Mouse (Mus musculus) lung, adult 2 months (tissue): ENCODE measurements around the gene Gmpr. TPM values are rescaled to one million over a fixed set of nuclear protein-coding genes. Genes with fewer than 3 reads are reported as not detected.

Experiments
- DNase-seq: peaks from one replicate; pipeline ENCODE4 v3.0.0; 2022
- H3K4me1 ChIP-seq: fragments of 200-500 bp; 2 replicates; pipeline ENCODE4 v1.6.1; 2011; ENCODE audit warnings: low read length; ENCODE audit not compliant: control insufficient read depth, insufficient read depth
- H3K4me3 ChIP-seq: fragments of 200-500 bp; replicated peaks from 2 replicates; pipeline ENCODE3; 2011; ENCODE audit warnings: low read depth, mild to moderate bottlenecking, control low read depth, low read length; ENCODE audit errors: extremely low read depth
- CTCF ChIP-seq: fragments of 200-500 bp; IDR thresholded peaks from 2 replicates; pipeline ENCODE4 v1.5.1; 2011; ENCODE audit warnings: mild to moderate bottlenecking, low read length, control low read depth; ENCODE audit not compliant: insufficient read depth
- POLR2A ChIP-seq: fragments of 200-500 bp; IDR thresholded peaks from 2 replicates; pipeline ENCODE4 v1.6.1; 2011; ENCODE audit warnings: low read depth, mild to moderate bottlenecking, control low read depth, low read length, borderline replicate concordance; ENCODE audit errors: extremely low read depth
- WGBS: fragments of 180-500 bp; shearing (Covaris S2); methylation state at CpG from one replicate; pipeline ENCODE4 v1.1.7; 2018; 5-methylcytosine and 5-hydroxymethylcytosine counted together
- polyA plus RNA-seq: library from polyadenylated mRNA; depleted of rRNA; stranded (reverse); fragments of >200 nt; gene quantifications from 2 replicates; pipeline ENCODE4 v1.2.3, GENCODE M21; 2012; rRNA removed

Gmpr gene
- polyA plus RNA-seq, 1 experiment = 30.8 TPM

DNA sequence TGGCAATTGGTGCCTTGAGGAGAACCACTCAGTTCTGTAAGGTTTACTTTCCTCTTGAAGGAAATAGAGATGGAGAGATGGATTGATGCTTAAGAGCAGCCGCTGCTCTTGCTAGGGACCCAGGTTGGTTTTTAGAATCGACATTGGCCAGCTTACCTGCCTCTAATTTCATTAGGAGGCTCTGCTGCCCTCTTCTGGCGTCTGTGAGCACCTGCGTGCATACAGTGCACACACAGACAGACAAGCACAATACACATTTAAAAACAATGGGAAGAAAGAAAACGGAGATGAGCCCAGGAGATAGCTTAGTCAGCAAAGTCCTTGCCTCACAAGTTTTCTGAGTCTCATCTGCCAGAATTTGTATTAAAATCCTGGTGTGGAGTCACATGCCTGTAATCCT, 75.8 kb downstream of the Gmpr start:
- no peak overlapping the region for H3K4me3 ChIP-seq
- 86% methylated on average over 5 of the region's 5 CpGs for WGBS
- H3K4me1 ChIP-seq = no peaks in the 10 kb centered on the region
- DNase-seq = no peak
- no peak for TF ChIP-seq POLR2A
- no peak for TF ChIP-seq CTCF

DNA sequence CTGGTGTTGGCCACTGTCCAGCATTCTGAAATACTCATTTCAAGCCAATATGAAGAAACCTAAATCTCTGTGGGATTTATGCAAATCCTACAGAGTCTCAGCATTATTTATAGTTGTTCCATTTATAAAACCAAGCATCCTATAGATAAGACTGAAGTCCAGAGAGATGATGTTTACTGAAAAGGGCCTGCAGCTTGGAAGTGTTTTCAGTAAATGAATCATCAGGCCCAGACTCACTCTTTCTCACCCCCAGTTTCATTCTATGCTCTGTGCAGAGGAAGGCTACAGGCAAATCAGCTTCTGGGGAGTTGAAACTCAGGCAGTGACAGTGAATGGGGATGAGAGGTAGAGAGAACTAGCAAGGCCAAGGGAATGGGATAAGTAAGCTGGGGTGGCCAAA, 83.7 kb downstream of the Gmpr start:
- TF ChIP-seq POLR2A (no peak), CTCF (no peak)
- Histone ChIP-seq H3K4me1 (no peaks in the 10 kb centered on the region; the same call in 1 of the 2 replicates), H3K4me3 (no peak overlapping the region)
- DNase-seq = no peak

DNA sequence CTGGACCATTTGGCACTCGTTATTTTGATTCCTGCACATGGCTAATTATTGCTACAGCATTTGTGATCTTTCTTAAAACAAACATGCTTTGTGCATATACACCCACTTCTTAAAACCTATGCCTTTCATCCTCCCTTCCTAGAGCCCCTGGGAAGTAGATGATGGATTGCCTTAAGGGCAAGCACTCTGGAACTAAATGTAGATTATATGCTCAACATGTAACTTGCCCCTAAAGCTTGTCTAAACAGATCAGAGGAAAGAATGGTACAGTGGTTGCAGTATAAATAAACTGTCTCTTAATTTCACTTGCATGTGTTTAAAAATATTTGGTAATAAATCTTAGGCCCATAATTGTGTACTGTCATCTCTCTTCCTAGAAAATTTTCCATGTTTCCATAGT, 86.7 kb downstream of the Gmpr start:
- Histone ChIP-seq H3K4me1 (no peaks in the 10 kb centered on the region; the same call in 1 of the 2 replicates), H3K4me3 (no peak overlapping the region)
- WGBS = 33% methylated on average over 1 of the region's 1 CpGs
- TF ChIP-seq CTCF (no peak), POLR2A (no peak)
- no peak for DNase-seq

DNA sequence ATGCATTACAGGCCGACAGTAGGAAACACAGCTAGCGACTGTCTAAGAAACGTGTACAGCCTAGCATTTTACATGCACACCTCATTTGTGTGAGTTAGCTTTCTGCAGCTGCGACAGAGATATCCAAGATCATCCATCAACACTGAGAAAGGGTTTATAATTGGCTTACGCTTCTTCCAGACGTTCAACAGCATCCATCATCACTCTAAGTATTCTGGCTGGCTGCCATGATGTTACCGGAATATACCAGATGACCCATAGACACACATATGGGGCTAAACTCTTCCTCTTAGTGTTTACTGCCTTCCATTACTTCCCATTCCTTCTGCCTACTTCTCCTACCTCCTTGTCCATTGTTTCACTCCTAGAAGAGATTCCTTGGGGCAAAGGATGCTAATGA, 88.2 kb downstream of the Gmpr start:
- 61% methylated on average over 7 of the region's 7 CpGs for WGBS
- no peak overlapping the region for H3K4me3 ChIP-seq
- no peak for TF ChIP-seq CTCF
- TF ChIP-seq POLR2A = no peak
- no peaks in the 10 kb centered on the region; the same call in 1 of the 2 replicates for H3K4me1 ChIP-seq
- no peak for DNase-seq

DNA sequence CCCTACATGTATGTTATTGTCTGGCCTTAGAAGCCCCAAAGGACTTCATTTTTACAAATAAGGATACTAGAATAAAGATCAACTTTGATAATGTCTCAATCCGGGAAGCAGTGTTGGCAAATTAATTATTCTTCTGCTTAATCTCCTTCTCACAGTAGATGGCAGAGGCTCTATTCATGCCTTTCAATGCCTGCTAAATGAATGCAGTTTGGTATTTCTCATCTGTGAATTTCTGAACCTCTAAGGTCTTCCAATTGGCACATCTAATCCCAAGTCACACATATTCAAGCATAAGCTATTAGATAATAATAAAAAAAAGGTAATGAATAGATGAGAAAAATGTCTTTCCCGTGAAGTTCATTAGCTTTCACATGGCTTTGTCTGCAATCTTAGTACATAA, 92.6 kb downstream of the Gmpr start:
- TF ChIP-seq POLR2A (no peak), CTCF (no peak)
- 91% methylated on average over 2 of the region's 2 CpGs for WGBS
- H3K4me3 ChIP-seq = no peak overlapping the region
- no peak for DNase-seq
- no peaks in the 10 kb centered on the region; the same call in 1 of the 2 replicates for H3K4me1 ChIP-seq

DNA sequence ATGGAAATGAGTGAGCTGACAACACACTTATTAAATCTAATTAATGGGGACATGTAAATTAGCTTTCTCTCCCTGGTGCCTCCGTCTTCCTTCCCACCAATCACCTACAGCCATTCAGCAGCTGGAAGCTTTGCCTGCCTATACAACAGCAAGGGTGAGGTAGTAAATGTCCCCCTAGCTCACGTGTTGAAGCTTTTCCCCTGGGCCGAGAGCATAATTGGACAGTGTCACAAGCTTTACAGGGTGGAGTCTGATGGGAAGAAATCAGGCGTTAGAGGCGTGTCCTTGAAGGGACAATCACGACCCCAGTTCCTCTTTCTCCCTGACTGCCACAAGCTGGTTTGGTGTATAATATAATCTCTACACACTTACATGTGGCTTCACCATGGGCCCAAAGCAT, 93.2 kb downstream of the Gmpr start:
- Histone ChIP-seq H3K4me1 (no peaks in the 10 kb centered on the region; the same call in 1 of the 2 replicates), H3K4me3 (no peak overlapping the region)
- WGBS = 55% methylated on average over 6 of the region's 6 CpGs
- TF ChIP-seq POLR2A = no peak
- TF ChIP-seq CTCF = no peak
- DNase-seq = no peak

Other genes with a start within 250 kb of the Gmpr start
- 19.1 and 27.1 TPM in 2 replicates for gene Mylip, start 117.7 kb upstream of the Gmpr start, polyA plus RNA-seq